Mouse (Mus musculus) heart, postnatal 0 days (tissue): ENCODE measurements at regions not wholly inside any gene's neighbourhood (a gene's known extent, or its start where the extent isn't known, plus 50 kb on each side); places are given as distances from the start of the nearest gene placed in this dataset.

Experiments used
- ATAC-seq: fragments of 200-750 bp; cut with Nextera tagmentation; 2 replicates; pipeline ENCODE4 v1.8.0; 2017; ENCODE audit warnings: low read depth, moderate number of reproducible peaks, moderate library complexity; ENCODE audit not compliant: insufficient read depth
- DNase-seq: peaks from one replicate; pipeline ENCODE4 v3.0.0-alpha.2; 2016; ENCODE audit warnings: low spot score
- H3K27ac ChIP-seq: fragments of 300-500 bp; sonication (generic); 2 replicates; pipeline ENCODE4 v1.5.1; 2014; ENCODE audit warnings: low read depth, mild to moderate bottlenecking
- H3K27me3 ChIP-seq: fragments of 300-500 bp; sonication (generic); 2 replicates; pipeline ENCODE4 v1.6.1; 2014; ENCODE audit warnings: low read length, mixed read lengths; ENCODE audit not compliant: control insufficient read depth, insufficient read depth
- H3K36me3 ChIP-seq: fragments of 300-500 bp; sonication (generic); replicated peaks from 2 replicates; pipeline ENCODE4 v1.6.1; 2014; ENCODE audit warnings: low read length, mixed read lengths; ENCODE audit not compliant: control insufficient read depth, insufficient read depth
- H3K4me1 ChIP-seq: fragments of 300-500 bp; sonication (generic); 2 replicates; pipeline ENCODE4 v1.6.1; 2014; ENCODE audit warnings: antibody characterized with exemption; ENCODE audit not compliant: control insufficient read depth, insufficient read depth
- H3K4me2 ChIP-seq: fragments of 300-500 bp; sonication (generic); 2 replicates; pipeline ENCODE4 v1.6.1; 2014; ENCODE audit warnings: low read depth, mild to moderate bottlenecking, low read length, moderate library complexity
- H3K4me3 ChIP-seq: fragments of 300-500 bp; sonication (generic); 2 replicates; pipeline ENCODE4 v1.5.1; 2014; ENCODE audit warnings: low read depth, low read length
- H3K9ac ChIP-seq: fragments of 300-500 bp; sonication (generic); replicated peaks from 2 replicates; pipeline ENCODE4 v1.6.1; 2014; ENCODE audit warnings: low read depth, low read length, mixed read lengths
- H3K9me3 ChIP-seq: fragments of 300-500 bp; sonication (generic); replicated peaks from 2 replicates; pipeline ENCODE4 v1.6.1; 2016; ENCODE audit warnings: low read length; ENCODE audit not compliant: control insufficient read depth
- CTCF ChIP-seq: IDR thresholded peaks from 2 replicates; pipeline ENCODE4 v1.5.1; 2016; ENCODE audit warnings: antibody characterized with exemption, control low read depth, low read depth
- EP300 ChIP-seq: IDR thresholded peaks from 2 replicates; pipeline ENCODE4 v1.6.1; 2016; ENCODE audit warnings: antibody characterized with exemption, low read depth
- WGBS: fragments of 180-500 bp; shearing (Covaris S2); extraction: QIAGEN DNeasy Blood & Tissue Kit; methylation state at CpG from one replicate; pipeline ENCODE4 v1.1.7; 2014; 5-methylcytosine and 5-hydroxymethylcytosine counted together

DNA sequence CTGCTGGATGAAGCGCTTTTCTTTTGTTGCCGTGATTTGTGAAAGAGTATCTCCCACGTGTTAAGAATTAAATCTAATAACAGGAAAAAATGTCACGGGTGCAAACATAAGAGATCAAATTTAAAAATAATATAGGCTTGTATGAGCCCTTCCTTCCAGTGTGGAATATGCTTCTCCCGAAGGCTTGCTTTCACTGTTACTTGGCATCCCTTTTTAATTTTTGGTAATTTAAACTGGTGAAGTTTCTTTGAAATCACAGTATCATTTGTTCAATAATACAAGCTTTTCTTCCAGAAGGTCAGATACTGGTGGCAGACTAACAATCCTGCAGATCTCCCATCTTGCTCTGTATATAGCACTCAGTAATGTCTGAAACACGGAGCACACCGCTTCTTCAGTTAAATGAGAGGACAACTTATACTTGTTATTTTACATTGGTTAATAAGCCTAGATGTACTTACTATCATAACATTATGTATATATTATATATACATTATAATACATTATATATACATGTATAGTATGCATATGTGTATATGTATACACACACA is 98.2 kb downstream of the Plk2 start:
- Histone ChIP-seq H3K4me1 (no peaks in the 10 kb centered on the region), H3K27ac (no peak overlapping the region), H3K4me2 (no peak overlapping the region), H3K9me3 (no peaks in the 10 kb centered on the region), H3K9ac (no peak overlapping the region), H3K36me3 (no peaks in the 10 kb centered on the region), H3K4me3 (no peak overlapping the region), H3K27me3 (no peaks in the 10 kb centered on the region)
- DNase-seq (no peak), ATAC-seq (no peak)
- 80% methylated on average over 7 of the region's 7 CpGs for WGBS
- no peak for TF ChIP-seq EP300
- no peak for TF ChIP-seq CTCF

DNA sequence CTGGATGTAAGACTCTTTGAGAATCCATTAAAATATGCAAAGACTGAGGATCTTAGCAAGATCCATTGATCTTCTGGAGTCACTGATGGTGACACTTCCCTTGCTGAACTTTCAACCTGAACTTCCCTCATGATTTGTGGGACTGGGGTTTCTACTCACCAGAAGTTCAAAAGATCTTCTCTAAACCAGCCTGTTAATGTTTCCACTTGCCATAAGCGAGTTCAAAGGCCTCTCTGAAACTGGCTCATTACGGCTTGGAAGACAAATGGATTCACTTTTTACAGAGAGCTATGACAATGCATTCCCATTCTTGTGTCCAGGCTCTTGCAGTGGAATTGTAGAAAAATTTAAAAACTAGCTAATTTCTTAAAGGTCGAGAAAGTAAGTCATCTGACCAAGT is 102.6 kb downstream of the Plk2 start:
- Histone ChIP-seq H3K36me3 (no peaks in the 10 kb centered on the region), H3K9ac (no peak overlapping the region), H3K9me3 (no peaks in the 10 kb centered on the region), H3K4me1 (no peaks in the 10 kb centered on the region), H3K27me3 (no peaks in the 10 kb centered on the region), H3K4me2 (no peak overlapping the region), H3K4me3 (no peak overlapping the region), H3K27ac (no peak overlapping the region)
- ATAC-seq (no peak), DNase-seq (no peak)
- 90% methylated on average over 3 of the region's 3 CpGs for WGBS
- TF ChIP-seq CTCF (no peak), EP300 (no peak)

DNA sequence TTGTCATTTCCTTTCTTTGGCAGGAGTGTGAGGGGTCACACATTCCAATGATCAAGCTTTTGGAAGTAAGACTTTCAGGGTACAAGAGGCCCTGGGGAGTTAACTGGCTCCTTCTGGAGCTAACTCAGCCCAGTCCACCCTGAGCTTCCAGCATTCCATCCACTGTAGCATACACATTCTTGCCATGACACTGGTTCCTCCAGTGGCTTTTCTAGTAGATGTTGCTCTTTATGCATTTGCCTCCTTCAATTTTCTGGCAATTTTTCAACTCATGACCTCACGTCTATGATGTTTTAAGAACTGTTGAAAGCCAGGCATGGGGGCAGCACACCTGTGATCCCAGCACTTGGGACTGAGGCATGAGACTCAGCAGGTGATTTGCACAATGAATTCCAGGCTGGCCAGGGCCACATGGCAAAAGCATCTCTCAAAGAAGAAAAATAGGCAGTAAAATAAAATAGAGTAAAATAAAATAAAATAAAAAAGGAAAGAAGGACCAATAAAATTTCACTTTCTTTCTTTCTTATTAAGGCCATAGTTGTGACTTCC is 113.0 kb downstream of the Plk2 start:
- no peak for DNase-seq
- Histone ChIP-seq H3K27me3 (no peaks in the 10 kb centered on the region), H3K9ac (no peak overlapping the region), H3K4me1 (no peaks in the 10 kb centered on the region), H3K4me3 (no peak overlapping the region), H3K4me2 (no peak overlapping the region), H3K9me3 (peaks cover 4% of the 10 kb centered on the region), H3K27ac (no peak overlapping the region), H3K36me3 (no peaks in the 10 kb centered on the region)
- 36% methylated on average over 1 of the region's 1 CpGs for WGBS
- TF ChIP-seq EP300 (no peak), CTCF (no peak)
- ATAC-seq = no peak

DNA sequence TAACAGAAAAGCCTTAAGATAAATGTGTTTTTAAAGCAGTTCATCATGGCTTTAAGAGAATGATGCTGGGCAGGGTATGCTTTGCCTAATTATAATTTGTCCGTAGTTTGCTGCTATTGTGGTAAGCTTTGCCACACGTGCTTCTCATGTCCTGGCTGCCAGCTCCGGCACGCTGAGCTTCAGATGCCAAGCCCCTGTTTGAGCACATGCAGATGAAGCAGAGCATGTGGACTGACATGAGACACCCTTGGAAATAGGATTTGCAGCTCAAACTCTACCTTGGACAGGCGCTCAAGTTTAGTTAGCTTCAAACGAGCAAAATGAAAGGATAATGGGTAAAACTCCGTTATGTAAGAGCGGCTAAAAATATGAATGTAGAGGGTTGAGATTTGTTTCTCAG is 123.1 kb downstream of the Plk2 start:
- DNase-seq (peak; percentile 28), ATAC-seq (peak; percentile 51; the same call in 1 of the 2 replicates)
- Histone ChIP-seq H3K27me3 (no peaks in the 10 kb centered on the region), H3K27ac (no peak overlapping the region), H3K4me3 (no peak overlapping the region), H3K36me3 (no peaks in the 10 kb centered on the region), H3K4me2 (no peak overlapping the region), H3K9me3 (no peaks in the 10 kb centered on the region), H3K4me1 (0 out of 2 replicates have a peak, but pooled peaks cover 3% of the 10 kb centered on the region), H3K9ac (no peak overlapping the region)
- TF ChIP-seq CTCF = no peak
- no peak for TF ChIP-seq EP300
- 64% methylated on average over 8 of the region's 8 CpGs for WGBS

DNA sequence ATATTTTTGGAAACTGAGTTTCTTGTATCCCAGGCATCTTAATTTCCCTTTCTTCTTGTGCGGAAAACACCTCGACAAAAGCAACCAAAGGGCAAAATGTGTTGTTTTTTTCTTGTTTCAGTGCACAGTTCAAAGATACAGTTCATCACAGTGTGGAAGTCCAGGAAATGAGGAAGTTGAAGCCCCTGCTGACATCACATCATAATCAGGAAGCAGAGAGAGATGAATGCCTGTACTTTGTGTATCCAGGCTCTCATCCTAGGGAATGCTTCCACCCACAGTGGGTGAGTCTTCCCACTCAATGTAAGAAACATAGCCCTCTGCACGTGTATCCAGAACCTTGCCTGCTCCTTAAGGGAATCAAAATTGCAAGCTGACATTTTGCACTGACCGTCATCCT is 128.1 kb downstream of the Plk2 start:
- no peak for DNase-seq
- H3K4me2 ChIP-seq = no peak overlapping the region
- no peak for TF ChIP-seq EP300
- no peak for TF ChIP-seq CTCF
- no peaks in the 10 kb centered on the region for H3K9me3 ChIP-seq
- H3K9ac ChIP-seq = no peak overlapping the region
- H3K27me3 ChIP-seq = no peaks in the 10 kb centered on the region
- no peaks in the 10 kb centered on the region for H3K36me3 ChIP-seq
- 88% methylated on average over 4 of the region's 4 CpGs for WGBS
- no peak overlapping the region for H3K4me3 ChIP-seq
- H3K4me1 ChIP-seq = no peaks in the 10 kb centered on the region
- no peak overlapping the region for H3K27ac ChIP-seq
- ATAC-seq = no peak

DNA sequence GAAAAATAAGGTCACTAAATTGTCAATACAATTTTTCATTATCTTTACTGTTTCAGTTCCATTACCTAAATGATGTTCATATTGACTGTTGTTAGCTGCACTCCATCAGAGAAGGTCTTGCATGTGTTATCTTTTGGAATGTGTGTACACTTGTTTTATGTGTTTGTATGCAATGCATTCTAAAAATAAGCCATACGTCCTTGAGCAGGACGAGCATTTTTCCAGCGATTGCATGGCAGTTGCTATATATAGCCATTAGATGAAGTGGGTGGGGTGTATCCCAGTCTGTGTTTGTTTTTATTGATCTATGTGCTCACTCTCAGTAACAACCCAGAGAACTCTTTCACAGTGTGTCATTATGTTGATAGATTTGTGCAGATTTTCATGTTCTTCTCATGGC is 132.8 kb downstream of the Plk2 start:
- Histone ChIP-seq H3K9me3 (no peaks in the 10 kb centered on the region), H3K4me3 (no peak overlapping the region), H3K9ac (no peak overlapping the region), H3K4me2 (no peak overlapping the region), H3K4me1 (no peaks in the 10 kb centered on the region), H3K36me3 (no peaks in the 10 kb centered on the region), H3K27me3 (no peaks in the 10 kb centered on the region), H3K27ac (peak overlapping the region; percentile 20; the same call in 1 of the 2 replicates)
- no peak for TF ChIP-seq CTCF
- peak; percentile 56; the same call in 1 of the 2 replicates for TF ChIP-seq EP300
- 14% methylated on average over 3 of the region's 3 CpGs for WGBS
- ATAC-seq = peak; percentile 55; the same call in 1 of the 2 replicates
- peak; percentile 33 for DNase-seq
